Mouse (Mus musculus): ENCODE measurements at regions not wholly inside any gene's neighbourhood (a gene's known extent, or its start where the extent isn't known, plus 50 kb on each side); places are given as distances from the start of the nearest gene placed in this dataset.

DNA sequence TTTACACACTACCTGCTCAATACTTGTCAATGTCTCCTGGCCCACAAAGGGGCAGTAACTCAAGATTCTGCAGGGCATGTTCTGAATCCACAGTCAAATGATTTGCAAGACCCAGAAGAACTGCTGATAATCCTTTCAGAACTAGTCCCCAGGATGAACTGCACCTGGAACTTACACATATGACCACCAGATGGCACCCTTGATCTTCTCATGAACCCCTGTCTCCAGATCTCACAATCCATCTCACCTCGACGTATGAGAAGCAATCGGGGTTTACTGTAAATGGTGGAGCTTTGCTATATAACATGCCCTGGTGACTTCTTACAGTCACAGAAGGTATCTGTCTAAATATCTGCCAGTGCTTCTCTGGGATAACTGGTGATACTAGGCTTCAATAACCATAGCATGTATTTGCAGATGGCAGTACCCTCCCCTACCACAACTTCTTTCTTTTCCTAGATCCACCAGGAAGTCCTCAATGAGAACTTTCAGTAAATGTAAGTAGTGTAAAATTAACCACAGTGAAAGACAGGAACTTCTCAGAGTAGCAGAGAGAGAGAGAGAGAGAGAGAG lies 54.5 kb upstream of the Cst10 start:
- peak; percentile 67 to 72 for TF ChIP-seq CTCF (conservative IDR thresholded peaks at IDR 0.05 in 1 of 2, IDR thresholded peaks at IDR 0.05 in 1 of 2; ENCODE audit: low read depth in 2 of 2, low read length in 2 of 2)
- no peak for TF ChIP-seq ETS1 (conservative IDR thresholded peaks at IDR 0.05; ENCODE audit: low read depth, low read length)
- TF ChIP-seq MYC (IDR thresholded peaks at IDR 0.05; ENCODE audit: low read depth, low read length) = no peak
- TF ChIP-seq MXI1 (IDR thresholded peaks at IDR 0.05; ENCODE audit: low read depth, low read length) = no peak
- no peak for TF ChIP-seq POLR2A (IDR thresholded peaks at IDR 0.05; ENCODE audit: low read depth, low read length)
- no peak for TF ChIP-seq EP300 (IDR thresholded peaks at IDR 0.05; ENCODE audit: low read length)
- peak; percentile 75 for TF ChIP-seq SMC3 (IDR thresholded peaks at IDR 0.05; ENCODE audit: low read depth, low read length)
- TF ChIP-seq ELF1 (IDR thresholded peaks at IDR 0.05; ENCODE audit: low read depth, low read length) = no peak
- TF ChIP-seq ZNF384 (IDR thresholded peaks at IDR 0.05; ENCODE audit: low read depth, low read length) = no peak
- no peak for TF ChIP-seq NELFE (IDR thresholded peaks at IDR 0.05; ENCODE audit: low read depth, low read length)
- TF ChIP-seq NRF1 (IDR thresholded peaks at IDR 0.05; ENCODE audit: low read depth, low read length) = no peak
